Mouse (Mus musculus) liver, postnatal 0 days (tissue): Measurements from ENCODE around the gene Mroh2a.

ENCODE experiments used
- CTCF ChIP-seq: sonication (generic); IDR thresholded peaks from 2 replicates; pipeline ENCODE4 v1.5.1; 2016; ENCODE audit warnings: antibody characterized with exemption, low read depth
- EP300 ChIP-seq: IDR thresholded peaks from 2 replicates; pipeline ENCODE4 v1.6.1; 2016; ENCODE audit warnings: antibody characterized with exemption, low read depth, mild to moderate bottlenecking

- TF ChIP-seq CTCF (no peak), EP300 (no peak)
Observed at GRCm38 (mm10) chr1:88213766-88214461, 12.9 kb upstream of the Mroh2a start.
